Mouse (Mus musculus) activated CD4-positive, CD25-positive, alpha-beta regulatory T cell, adult 9 weeks (primary cell): ENCODE measurements around the gene Preb. TPM values are rescaled to one million over a fixed set of nuclear protein-coding genes. Genes with fewer than 3 reads are reported as not detected.

Source experiments
- polyA plus RNA-seq: library from polyadenylated mRNA; unstranded; fragments of 100-300 nt; shearing (Covaris generic); gene quantifications from one replicate; pipeline ENCODE4 v1.2.1, GENCODE M21; 2017

The Preb gene
- polyA plus RNA-seq: 204 TPM

GRCm38 (mm10) chr5:30959966-30960501 lies at the start of gene Preb:
Preb (minus strand) TSS chr5:30960361.

GRCm38 (mm10) chr5:30968416-30968815 lies 8.3 kb upstream of the Preb start, which contains the start of gene Tcf23:
Tcf23 (plus strand) TSS chr5:30968662.

GRCm38 (mm10) chr5:30944956-30945781 lies 15.0 kb downstream of the Preb start, which contains the start of gene Cgref1:
Cgref1 (minus strand) TSS chr5:30945591.

GRCm38 (mm10) chr5:30921256-30922033 lies 38.7 kb downstream of the Preb start, which contains the start of gene Khk:
Khk (plus strand) TSS chr5:30921431.

GRCm38 (mm10) chr5:30913060-30913841 lies 46.9 kb downstream of the Preb start, which contains the start of gene Emilin1:
Emilin1 (plus strand) TSS chr5:30913402.

GRCm38 (mm10) chr5:30907413-30908059 lies 52.6 kb downstream of the Preb start, which contains the start of gene Ost4:
Ost4 (minus strand) TSS chr5:30907788.

Other genes with a start within 250 kb of the Preb start
- not detected for gene Dpysl5, start 248.8 kb downstream of the Preb start, polyA plus RNA-seq
- 7.6 TPM for gene Mapre3, start 145.7 kb downstream of the Preb start, polyA plus RNA-seq
- gene Tmem214, start 92.3 kb downstream of the Preb start, polyA plus RNA-seq: 80.4 TPM
- gene Agbl5, start 71.7 kb downstream of the Preb start, polyA plus RNA-seq: 15.4 TPM
- 326 TPM for gene Ost4, start 52.6 kb downstream of the Preb start, polyA plus RNA-seq
- 4.9 TPM for gene Emilin1, start 47.0 kb downstream of the Preb start, polyA plus RNA-seq
- gene Khk, start 38.9 kb downstream of the Preb start, polyA plus RNA-seq: 20.8 TPM
- gene Cgref1, start 14.8 kb downstream of the Preb start, polyA plus RNA-seq: not detected
- not detected for gene Tcf23, start 8.3 kb upstream of the Preb start, polyA plus RNA-seq
- 91.2 TPM for gene Atraid, start 88.0 kb upstream of the Preb start, polyA plus RNA-seq
- 10.9 TPM for gene Slc5a6, start 88.6 kb upstream of the Preb start, polyA plus RNA-seq
- gene Cad, start 94.4 kb upstream of the Preb start, polyA plus RNA-seq: 29.7 TPM
- not detected for gene Dnajc5g, start 145.9 kb upstream of the Preb start, polyA plus RNA-seq
- 0.60 TPM for gene Slc30a3, start 147.9 kb upstream of the Preb start, polyA plus RNA-seq
- gene Trim54, start 156.4 kb upstream of the Preb start, polyA plus RNA-seq: not detected
- not detected for gene Ucn, start 178.5 kb upstream of the Preb start, polyA plus RNA-seq
- gene Mpv17, start 193.9 kb upstream of the Preb start, polyA plus RNA-seq: 48.8 TPM
- gene Gm29609, start 219.6 kb upstream of the Preb start, polyA plus RNA-seq: 2.1 TPM
- 106 TPM for gene Gtf3c2, start 219.8 kb upstream of the Preb start, polyA plus RNA-seq
- 135 TPM for gene Snx17, start 232.9 kb upstream of the Preb start, polyA plus RNA-seq
- gene Eif2b4, start 233.1 kb upstream of the Preb start, polyA plus RNA-seq: 73.7 TPM
- 27.9 TPM for gene Zfp513, start 241.9 kb upstream of the Preb start, polyA plus RNA-seq